Mouse (Mus musculus) testis, adult 2 months (tissue): ENCODE results near the gene Abr.

ENCODE experiments used
- CTCF ChIP-seq: fragments of 200-500 bp; IDR thresholded peaks from 2 replicates; pipeline ENCODE4 v1.5.1; 2012; ENCODE audit warnings: low read depth, mild to moderate bottlenecking, inconsistent platforms, low read length, moderate library complexity; ENCODE audit not compliant: control insufficient read depth, insufficient read depth, insufficient replicate concordance
- POLR2A ChIP-seq: fragments of 200-500 bp; IDR thresholded peaks from 2 replicates; pipeline ENCODE4 v1.6.1; 2012; ENCODE audit warnings: low read depth, mild to moderate bottlenecking, inconsistent platforms, low read length, moderate library complexity; ENCODE audit not compliant: control insufficient read depth

GRCm38 (mm10) chr11:76586119-76586518 is 36.0 kb downstream of the Abr start:
- TF ChIP-seq POLR2A (no peak), CTCF (no peak)
